Mouse (Mus musculus) liver, embryonic 15.5 days (tissue): ENCODE results near the gene Mgat4b. TPM values are rescaled to one million over a fixed set of nuclear protein-coding genes. Genes with fewer than 3 reads are reported as not detected.

Experiments used
- ATAC-seq: fragments of 200-750 bp; cut with Nextera tagmentation; 2 replicates; pipeline ENCODE4 v1.8.0; 2017; ENCODE audit warnings: moderate number of reproducible peaks, mild to moderate bottlenecking, moderate library complexity; ENCODE audit not compliant: insufficient read depth
- H3K27ac ChIP-seq: fragments of 300-500 bp; sonication (generic); replicated peaks from 2 replicates; pipeline ENCODE4 v1.5.1; 2015; ENCODE audit warnings: mild to moderate bottlenecking, inconsistent platforms
- H3K27me3 ChIP-seq: fragments of 300-500 bp; sonication (generic); 2 replicates; pipeline ENCODE4 v1.6.1; 2015; ENCODE audit warnings: mild to moderate bottlenecking, inconsistent platforms
- H3K36me3 ChIP-seq: fragments of 300-500 bp; sonication (generic); replicated peaks from 2 replicates; pipeline ENCODE4 v1.6.1; 2015; ENCODE audit warnings: moderate library complexity, mild to moderate bottlenecking, inconsistent platforms
- H3K4me1 ChIP-seq: fragments of 300-500 bp; sonication (generic); replicated peaks from 2 replicates; pipeline ENCODE4 v1.6.1; 2015; ENCODE audit warnings: inconsistent platforms
- H3K4me2 ChIP-seq: fragments of 300-500 bp; sonication (generic); 2 replicates; pipeline ENCODE4 v1.6.1; 2015; ENCODE audit warnings: moderate library complexity, mild to moderate bottlenecking, inconsistent platforms
- H3K4me3 ChIP-seq: fragments of 300-500 bp; sonication (generic); replicated peaks from 2 replicates; pipeline ENCODE4 v1.5.1; 2015; ENCODE audit warnings: mild to moderate bottlenecking, inconsistent platforms
- H3K9ac ChIP-seq: fragments of 300-500 bp; sonication (generic); 2 replicates; pipeline ENCODE4 v1.6.1; 2015; ENCODE audit warnings: moderate library complexity, mild to moderate bottlenecking, inconsistent platforms
- H3K9me3 ChIP-seq: fragments of 300-500 bp; sonication (generic); replicated peaks from 2 replicates; pipeline ENCODE4 v1.6.1; 2016; ENCODE audit warnings: inconsistent platforms
- WGBS: fragments of 180-500 bp; shearing (Covaris S2); methylation state at CpG from one replicate; pipeline ENCODE4 v1.1.7; 2015; ENCODE audit warnings: mixed read lengths; ENCODE audit not compliant: insufficient replicate concordance; 5-methylcytosine and 5-hydroxymethylcytosine counted together
- polyA plus RNA-seq: library from polyadenylated mRNA; unstranded; fragments of >200 nt; fragmentation: Nextera tagmentation; extraction: Ambion mirVana; gene quantifications from 2 replicates; pipeline ENCODE4 v1.2.1, GENCODE M21; 2015

The Mgat4b gene
- polyA plus RNA-seq, 1 experiment from 2014 or later: 12.7 TPM

DNA sequence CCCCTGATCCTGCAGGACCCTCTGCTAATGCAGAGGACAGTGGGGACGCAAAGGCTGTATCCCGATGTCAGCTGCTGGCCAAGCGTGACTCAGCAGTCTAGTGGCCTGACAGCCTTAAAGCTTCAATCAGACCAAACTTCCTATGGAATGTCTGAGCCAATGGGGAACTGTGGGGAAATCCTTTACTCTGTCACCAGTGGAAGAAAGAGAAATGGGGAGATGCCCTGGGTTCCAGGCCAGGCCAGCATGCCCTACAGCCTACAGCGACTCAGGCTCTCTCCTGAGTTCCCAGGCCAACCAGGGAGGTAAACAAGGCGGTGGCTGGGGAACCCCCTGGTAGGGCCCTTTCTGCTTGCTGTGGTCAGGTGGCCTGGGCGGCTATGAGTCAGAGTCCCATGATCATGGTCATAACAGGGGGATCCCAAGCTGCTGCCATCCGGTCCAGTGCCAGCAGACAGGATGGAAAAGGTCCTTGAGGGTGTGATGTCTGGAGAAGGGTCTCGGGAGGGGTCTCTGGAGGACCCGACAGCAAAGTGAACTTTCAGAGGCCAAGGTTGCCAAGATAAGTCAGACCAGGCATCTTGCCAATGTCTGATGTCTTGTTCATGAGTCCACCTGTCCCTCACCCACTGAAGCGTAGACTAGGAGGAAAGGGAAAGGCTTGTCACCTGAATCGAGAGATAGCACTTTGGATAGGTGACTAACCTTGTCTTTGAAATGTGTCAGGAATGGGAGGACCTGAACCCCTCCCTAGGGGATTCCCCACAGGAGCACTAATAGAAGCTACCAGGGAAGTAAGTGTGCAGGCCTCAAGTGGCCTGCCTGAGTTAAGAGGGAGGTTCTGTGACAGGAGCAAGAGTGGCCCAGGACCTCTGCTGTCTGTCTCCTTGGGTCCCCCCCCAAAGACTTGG lies 2.4 kb downstream of the Mgat4b start:
- Histone ChIP-seq H3K9ac (no peak overlapping the region), H3K4me1 (peaks cover 73% of the 10 kb centered on the region), H3K27ac (peak overlapping the region; percentile 61), H3K4me2 (no peak overlapping the region; the same call in 1 of the 2 replicates), H3K36me3 (peaks cover 5% of the 10 kb centered on the region), H3K27me3 (no peaks in the 10 kb centered on the region), H3K9me3 (no peaks in the 10 kb centered on the region), H3K4me3 (no peak overlapping the region)
- WGBS: 53% methylated on average over 11 of the region's 11 CpGs
- ATAC-seq: no peak

DNA sequence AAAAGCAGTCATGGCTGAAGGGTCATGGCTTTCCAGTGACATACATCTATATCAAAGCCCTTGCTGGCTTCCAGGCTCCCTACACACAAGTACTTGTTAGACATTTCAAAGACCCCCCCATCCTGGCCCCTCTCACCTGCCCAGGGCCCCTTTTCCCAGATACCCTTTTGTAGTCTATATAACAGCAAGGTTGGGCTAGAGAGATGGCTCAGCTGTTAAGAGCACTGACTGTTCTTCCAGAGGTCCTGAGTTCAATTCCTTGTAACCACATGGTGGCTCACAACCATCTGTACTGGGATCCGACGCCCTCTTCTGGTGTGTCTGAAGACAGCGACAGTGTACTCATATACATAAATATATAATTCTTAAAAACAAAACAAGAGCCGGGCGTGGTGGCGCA lies 3.9 kb downstream of the Mgat4b start:
- no peak for ATAC-seq
- H3K27me3 ChIP-seq: no peaks in the 10 kb centered on the region
- 84% methylated on average over 6 of the region's 6 CpGs for WGBS
- H3K4me1 ChIP-seq: peaks cover 78% of the 10 kb centered on the region
- no peak overlapping the region for H3K27ac ChIP-seq
- no peaks in the 10 kb centered on the region for H3K36me3 ChIP-seq
- no peaks in the 10 kb centered on the region for H3K9me3 ChIP-seq
- H3K4me3 ChIP-seq: no peak overlapping the region
- no peak overlapping the region for H3K9ac ChIP-seq
- H3K4me2 ChIP-seq: no peak overlapping the region

DNA sequence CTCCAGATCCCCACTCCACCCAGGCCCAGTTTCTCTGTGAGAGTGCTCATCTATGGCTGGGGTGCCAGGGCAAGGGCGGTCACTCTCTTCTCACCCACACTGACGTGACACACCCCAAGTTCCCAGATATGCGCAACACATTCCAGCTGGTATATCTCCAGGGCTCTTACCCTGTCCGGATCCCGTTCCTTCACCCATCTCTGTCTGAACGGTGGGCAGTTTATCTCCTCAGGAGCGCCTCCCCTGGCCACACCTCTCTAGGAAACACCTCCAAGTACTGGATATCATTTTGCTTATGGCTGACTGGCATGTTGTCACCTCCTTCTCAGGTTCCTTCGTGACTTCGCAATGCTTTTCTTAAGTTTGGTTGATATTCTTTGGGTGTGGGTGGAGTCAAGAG lies 4.9 kb downstream of the Mgat4b start:
- Histone ChIP-seq H3K4me1 (peaks cover 81% of the 10 kb centered on the region), H3K27me3 (no peaks in the 10 kb centered on the region), H3K9ac (peak overlapping the region; percentile 6; the same call in 1 of the 2 replicates), H3K9me3 (no peaks in the 10 kb centered on the region), H3K4me3 (no peak overlapping the region), H3K4me2 (peak overlapping the region; percentile 39), H3K36me3 (no peaks in the 10 kb centered on the region; the same call in 1 of the 2 replicates), H3K27ac (peak overlapping the region; percentile 51)
- WGBS: 46% methylated on average over 9 of the region's 9 CpGs
- ATAC-seq: no peak

DNA sequence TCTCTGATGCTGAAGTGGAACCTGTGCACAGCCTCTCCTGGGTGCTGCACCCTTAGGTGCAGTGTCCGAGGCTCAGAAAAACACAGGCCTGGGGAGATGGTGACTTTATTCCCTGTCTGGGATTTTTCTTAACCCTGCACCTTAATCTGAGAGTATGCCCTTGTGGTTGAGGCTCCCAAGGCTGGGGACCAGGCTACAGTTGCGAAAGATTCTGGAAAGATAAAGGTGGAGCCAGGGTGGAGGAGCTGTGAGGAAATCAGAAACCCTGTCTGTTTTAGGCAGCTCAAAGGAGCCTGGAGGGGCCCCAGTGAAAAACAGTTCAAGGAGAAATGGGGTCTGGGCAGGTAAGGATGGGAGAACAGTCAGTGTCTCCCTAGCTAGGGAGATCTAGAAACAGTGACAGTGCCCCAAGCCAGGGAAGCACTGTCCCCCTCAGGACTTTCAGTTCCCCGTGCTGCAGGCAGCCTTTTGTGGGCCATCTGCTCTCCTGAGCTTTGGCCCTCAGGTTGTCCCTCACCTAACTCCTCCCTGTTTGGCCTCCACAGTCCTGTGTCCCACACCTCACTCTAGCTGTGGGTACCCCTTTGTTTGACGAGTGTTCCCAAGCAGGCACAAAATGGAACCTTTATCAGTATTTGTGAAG lies 6.2 kb downstream of the Mgat4b start:
- H3K4me1 ChIP-seq: peaks cover 72% of the 10 kb centered on the region
- H3K27me3 ChIP-seq: no peaks in the 10 kb centered on the region
- no peak overlapping the region for H3K9ac ChIP-seq
- H3K4me2 ChIP-seq: peak overlapping the region; percentile 6; the same call in 1 of the 2 replicates
- no peak overlapping the region for H3K27ac ChIP-seq
- ATAC-seq: no peak
- no peaks in the 10 kb centered on the region for H3K9me3 ChIP-seq
- no peak overlapping the region for H3K4me3 ChIP-seq
- H3K36me3 ChIP-seq: no peaks in the 10 kb centered on the region; the same call in 1 of the 2 replicates
- WGBS: 59% methylated on average over 4 of the region's 4 CpGs

DNA sequence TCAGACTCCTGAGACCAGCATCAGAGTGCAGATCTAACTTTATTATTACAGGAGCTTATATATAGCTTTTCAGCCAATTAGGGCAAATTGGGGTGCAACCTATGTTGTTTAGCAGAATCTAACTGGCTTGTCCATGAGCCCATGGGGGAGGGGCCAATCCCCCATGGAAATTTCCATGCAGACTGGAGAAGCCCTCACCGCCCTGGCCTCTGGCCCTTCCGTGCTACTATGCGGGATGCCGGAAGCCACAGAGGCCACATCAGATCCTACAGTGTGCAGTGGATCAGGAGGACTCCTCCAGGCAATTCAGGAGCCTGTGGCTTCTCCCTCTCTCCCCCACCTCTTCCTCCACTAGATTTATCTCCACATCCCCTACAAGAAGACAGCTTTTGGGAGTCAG lies 7.1 kb downstream of the Mgat4b start:
- Histone ChIP-seq H3K36me3 (no peaks in the 10 kb centered on the region; the same call in 1 of the 2 replicates), H3K4me2 (no peak overlapping the region), H3K4me1 (peaks cover 68% of the 10 kb centered on the region), H3K27ac (no peak overlapping the region), H3K9me3 (no peaks in the 10 kb centered on the region), H3K9ac (no peak overlapping the region), H3K27me3 (no peaks in the 10 kb centered on the region), H3K4me3 (no peak overlapping the region)
- 77% methylated on average over 4 of the region's 4 CpGs for WGBS
- no peak for ATAC-seq

DNA sequence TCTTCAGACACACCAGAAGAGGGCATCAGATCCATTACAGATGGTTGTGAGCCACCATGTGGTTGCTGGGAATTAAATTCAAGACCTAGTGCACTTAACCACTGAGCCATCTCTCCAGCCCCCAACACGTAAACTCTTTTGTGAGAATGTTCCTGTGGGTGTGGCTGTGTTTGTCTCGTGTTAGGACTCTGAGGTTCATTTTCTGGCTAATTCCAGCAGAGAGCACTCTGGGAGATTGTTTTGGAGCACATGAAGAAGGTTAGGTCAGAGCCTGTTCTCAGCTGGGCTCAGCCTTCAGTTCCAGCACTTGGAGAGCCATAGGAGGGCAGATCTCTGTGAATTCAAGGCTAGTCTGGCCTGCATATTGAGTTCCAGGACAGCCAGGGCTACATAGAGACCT lies 9.1 kb downstream of the Mgat4b start:
- WGBS: 31% methylated on average over 2 of the region's 2 CpGs
- no peak overlapping the region for H3K27ac ChIP-seq
- ATAC-seq: no peak
- H3K9me3 ChIP-seq: no peaks in the 10 kb centered on the region
- no peak overlapping the region for H3K4me3 ChIP-seq
- no peaks in the 10 kb centered on the region; the same call in 1 of the 2 replicates for H3K36me3 ChIP-seq
- peaks cover 74% of the 10 kb centered on the region for H3K4me1 ChIP-seq
- H3K9ac ChIP-seq: no peak overlapping the region
- H3K27me3 ChIP-seq: no peaks in the 10 kb centered on the region
- no peak overlapping the region for H3K4me2 ChIP-seq

DNA sequence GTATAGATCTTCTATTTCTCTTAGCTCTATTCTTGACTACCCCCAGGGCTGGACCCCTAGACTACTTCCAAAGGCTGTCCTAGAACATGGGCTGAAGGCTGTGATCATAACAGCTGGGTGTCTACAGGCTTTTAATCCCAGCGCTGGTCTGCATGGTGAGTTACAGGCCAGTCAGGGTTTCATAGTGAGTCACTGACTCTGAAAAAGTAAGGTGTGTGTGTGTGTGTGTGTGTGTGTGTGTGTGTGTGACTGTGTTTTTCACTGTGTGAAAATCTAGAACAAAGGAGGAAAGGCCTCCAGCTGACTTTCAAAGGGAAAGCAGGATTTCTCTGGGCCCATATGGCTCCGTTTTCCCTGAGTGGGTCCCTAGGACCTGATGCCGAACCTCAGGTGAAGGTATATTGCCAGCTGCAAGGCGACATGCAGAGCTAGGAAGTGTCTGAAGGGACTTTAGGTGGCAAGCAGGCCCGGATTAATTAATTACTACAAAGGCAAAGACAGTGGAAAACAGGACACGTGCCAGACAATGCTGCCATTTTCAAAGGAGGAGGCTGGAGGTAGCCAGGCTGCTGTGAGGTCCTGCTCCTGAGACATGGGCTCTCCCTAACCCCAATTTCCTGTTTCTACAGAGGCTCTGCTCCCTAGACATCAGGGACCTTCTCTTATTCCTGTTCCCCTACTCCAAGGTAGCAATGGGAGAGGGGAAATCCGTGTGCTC lies 12.0 kb downstream of the Mgat4b start:
- peak overlapping the region; percentile 94 for H3K4me3 ChIP-seq
- H3K36me3 ChIP-seq: no peaks in the 10 kb centered on the region; the same call in 1 of the 2 replicates
- peak overlapping the region; percentile 86 for H3K4me2 ChIP-seq
- peaks cover 69% of the 10 kb centered on the region for H3K4me1 ChIP-seq
- ATAC-seq: no peak
- peak overlapping the region; percentile 97; the same call in 1 of the 2 replicates for H3K27ac ChIP-seq
- H3K27me3 ChIP-seq: no peaks in the 10 kb centered on the region
- no peaks in the 10 kb centered on the region for H3K9me3 ChIP-seq
- WGBS: 57% methylated on average over 7 of the region's 7 CpGs
- peak overlapping the region; percentile 99; the same call in 1 of the 2 replicates for H3K9ac ChIP-seq

DNA sequence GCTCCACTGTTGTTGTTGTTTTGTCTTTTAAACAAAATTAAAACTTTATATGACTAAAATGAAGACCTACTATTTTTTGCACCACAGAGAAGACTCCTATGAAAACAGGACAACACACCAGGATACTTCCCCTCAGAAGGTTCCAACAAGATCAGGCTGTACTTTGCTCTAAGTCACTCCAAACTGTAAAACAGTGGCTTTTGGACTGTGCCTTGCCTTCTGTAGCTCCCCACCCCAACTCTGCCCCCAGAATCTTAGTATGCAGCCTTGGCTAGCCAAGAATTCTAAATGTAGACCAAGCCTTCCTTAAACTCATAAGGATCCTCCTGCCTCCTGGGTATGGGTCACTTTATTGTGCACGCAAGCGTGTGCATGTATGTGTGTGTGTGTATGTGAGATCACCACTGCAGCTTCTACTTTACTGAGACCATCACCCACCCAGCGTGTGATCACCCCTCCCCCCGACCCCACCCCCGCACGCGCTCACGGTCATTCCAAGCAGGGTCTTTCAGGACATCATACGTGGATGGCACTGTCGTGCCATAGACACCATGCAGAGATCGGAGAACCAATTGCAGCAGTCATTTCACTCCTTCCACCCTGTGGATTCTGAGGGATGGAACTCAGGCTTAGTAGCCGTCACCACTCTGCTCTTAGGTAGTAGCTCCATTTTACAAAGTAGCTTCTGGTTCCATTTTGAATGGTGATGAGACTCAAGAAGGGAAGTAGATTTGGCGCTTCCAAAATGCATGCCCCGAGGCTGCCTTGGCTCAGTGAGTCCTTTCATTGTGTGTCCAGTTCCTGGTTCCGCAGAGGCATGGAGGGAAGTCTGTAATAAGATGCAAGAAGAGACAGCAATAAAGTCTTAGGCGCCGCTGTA lies 13.3 kb downstream of the Mgat4b start:
- Histone ChIP-seq H3K9me3 (no peaks in the 10 kb centered on the region), H3K9ac (peak overlapping the region; percentile 99), H3K27ac (peak overlapping the region; percentile 97), H3K36me3 (no peaks in the 10 kb centered on the region; the same call in 1 of the 2 replicates), H3K4me2 (peak overlapping the region; percentile 86), H3K4me3 (peak overlapping the region; percentile 94), H3K27me3 (no peaks in the 10 kb centered on the region), H3K4me1 (peaks cover 67% of the 10 kb centered on the region)
- no peak for ATAC-seq
- WGBS: 4% methylated on average over 17 of the region's 17 CpGs

DNA sequence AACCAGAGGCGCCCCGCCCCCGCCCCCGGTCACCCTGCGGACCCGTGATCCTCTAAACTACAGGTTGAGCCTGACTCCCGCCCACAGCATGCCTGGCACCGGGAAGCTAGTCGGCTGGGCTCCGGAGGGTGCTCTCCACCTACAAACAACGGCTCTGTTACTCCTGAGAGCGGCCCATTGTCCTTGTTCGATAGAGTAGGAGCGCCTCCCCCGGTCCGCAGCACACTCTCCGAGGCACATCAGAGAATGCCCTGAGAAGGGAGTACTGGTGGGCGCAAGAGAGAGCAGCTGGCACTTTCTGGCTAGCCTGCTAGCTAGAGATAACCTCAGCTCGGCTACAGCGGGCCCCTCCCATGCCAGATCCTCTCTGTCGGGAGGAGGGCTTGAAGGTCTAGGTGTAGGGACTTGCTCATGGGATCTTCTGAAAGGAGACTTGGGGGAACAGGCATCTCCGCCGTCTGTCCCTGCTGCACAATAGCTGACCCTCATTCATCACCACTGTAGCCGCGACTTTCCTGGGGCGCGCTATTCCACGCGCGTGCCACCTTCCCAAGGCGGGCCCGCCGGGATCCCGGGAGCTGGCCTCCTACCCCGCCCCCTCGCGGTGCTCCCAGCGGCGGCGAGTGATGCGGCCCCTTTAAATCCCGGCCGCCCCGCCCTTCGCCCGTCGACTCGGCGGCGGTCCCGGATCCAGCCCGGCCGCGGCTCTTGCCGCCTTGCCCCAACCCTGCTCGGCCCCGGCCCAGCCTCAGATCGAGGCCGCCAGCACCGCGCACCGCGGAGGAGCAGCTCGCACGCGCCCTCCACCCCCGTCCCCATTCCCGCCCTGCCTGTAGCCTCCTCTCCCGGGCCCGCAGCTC lies 14.2 kb downstream of the Mgat4b start:
- WGBS: under 1% methylated on average over 70 of the region's 70 CpGs
- H3K9me3 ChIP-seq: no peaks in the 10 kb centered on the region
- peak overlapping the region; percentile 99 for H3K9ac ChIP-seq
- peak; percentile 95 for ATAC-seq
- peaks cover 67% of the 10 kb centered on the region for H3K4me1 ChIP-seq
- no peaks in the 10 kb centered on the region; the same call in 1 of the 2 replicates for H3K36me3 ChIP-seq
- peak overlapping the region; percentile 97 for H3K27ac ChIP-seq
- H3K4me2 ChIP-seq: peak overlapping the region; percentile 86
- H3K4me3 ChIP-seq: peak overlapping the region; percentile 94
- H3K27me3 ChIP-seq: no peaks in the 10 kb centered on the region
